Mouse (Mus musculus) spleen, postnatal 36 days (tissue): ENCODE data around the gene St6galnac4.

Experiments used
- DNase-seq, 2 experiments: peaks; one replicate each; pipeline ENCODE4 v3.0.0; 2022; ENCODE audit warnings: low spot score in 2 of 2, mixed read lengths in 1 of 2

St6galnac4 gene

GRCm38 (mm10) chr2:32627266-32628043, 40.6 kb downstream of the St6galnac4 start:
- DNase-seq = no peak

GRCm38 (mm10) chr2:32628044-32628550, 41.2 kb downstream of the St6galnac4 start:
- DNase-seq = no peak

GRCm38 (mm10) chr2:32628729-32629128, 41.8 kb downstream of the St6galnac4 start:
- DNase-seq = no peak

DNA sequence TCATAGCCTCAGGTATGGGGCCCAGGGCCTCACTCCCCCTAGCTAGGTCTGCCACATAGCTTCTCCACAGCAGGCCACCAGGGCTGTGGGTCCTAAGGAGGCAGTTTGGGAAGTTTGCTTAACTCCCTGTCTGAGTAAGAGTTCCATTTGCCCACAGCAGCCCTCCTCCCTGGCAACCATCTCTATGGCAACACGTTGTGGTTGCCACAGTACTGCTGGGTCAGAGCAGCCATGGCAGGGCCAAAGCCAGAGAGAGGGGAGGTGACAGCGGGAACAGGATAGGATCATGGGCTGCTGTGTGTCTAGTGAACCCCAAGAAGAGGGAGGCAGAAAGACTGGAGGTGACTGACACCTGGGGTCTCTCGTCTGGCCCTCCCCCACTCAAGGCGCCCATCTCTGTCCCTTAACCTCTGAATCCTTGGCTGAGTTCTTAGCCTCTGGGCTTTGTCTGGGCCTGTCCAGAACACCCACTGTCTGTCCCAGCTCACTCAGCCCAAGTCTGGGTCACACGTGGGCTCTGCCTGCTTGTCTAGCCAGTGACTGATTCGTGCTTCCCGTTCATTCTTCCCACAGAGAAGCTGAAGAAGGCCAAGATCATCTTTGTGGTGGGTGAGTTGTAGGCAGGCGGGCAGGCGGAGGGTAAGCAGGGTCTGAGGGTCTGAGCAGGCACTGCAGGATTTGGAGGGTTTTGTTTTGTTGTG, 42.5 kb downstream of the St6galnac4 start:
- DNase-seq = no peak

DNA sequence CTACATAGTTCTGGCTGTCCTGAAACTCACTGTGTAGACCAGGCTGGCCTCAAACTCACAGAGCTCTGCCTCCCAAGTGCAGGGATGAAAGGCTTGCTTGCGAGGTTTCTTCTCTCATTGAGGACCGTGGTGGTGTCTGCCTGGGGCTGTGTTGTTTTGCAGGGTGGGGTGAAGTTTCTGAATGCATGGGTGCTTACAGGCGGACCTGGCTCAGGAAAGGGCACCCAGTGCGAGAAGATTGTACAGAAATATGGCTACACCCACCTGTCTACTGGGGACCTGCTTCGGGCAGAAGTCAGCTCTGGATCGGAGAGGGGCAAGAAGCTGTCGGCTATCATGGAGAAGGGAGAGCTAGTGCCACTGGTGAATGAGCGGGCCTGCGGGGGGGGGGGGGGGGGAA, 43.1 kb downstream of the St6galnac4 start:
- DNase-seq = no peak

- no peak for DNase-seq
Observed at GRCm38 (mm10) chr2:32631046-32631445, 44.2 kb downstream of the St6galnac4 start.

- peak; percentile 72 to 74 for DNase-seq
Observed at GRCm38 (mm10) chr2:32631737-32632394, 45.0 kb downstream of the St6galnac4 start.

DNA sequence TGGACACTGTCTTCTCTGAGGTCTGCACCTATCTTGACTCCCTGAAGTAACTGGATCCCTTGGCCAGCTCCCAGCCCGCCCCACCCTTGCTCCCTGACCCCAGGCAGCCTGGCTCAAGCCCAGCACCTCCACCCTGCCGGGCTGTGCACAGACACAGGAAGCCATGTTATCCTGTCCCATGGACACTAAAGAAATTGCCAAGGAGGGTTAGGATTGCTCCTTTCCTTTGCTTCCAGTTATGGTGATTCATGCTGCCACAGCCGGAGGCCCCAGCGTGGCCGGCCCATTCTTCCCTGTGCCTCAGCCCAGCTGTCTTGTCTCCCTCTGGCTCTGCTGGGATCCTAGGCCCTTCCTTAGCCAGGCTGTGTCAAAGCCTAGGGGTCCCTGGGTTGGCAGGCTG, 46.8 kb downstream of the St6galnac4 start:
- DNase-seq = no peak

GRCm38 (mm10) chr2:32634277-32635105, 47.6 kb downstream of the St6galnac4 start:
- DNase-seq = no peak

- no peak for DNase-seq
Observed at GRCm38 (mm10) chr2:32636617-32637016, 49.7 kb downstream of the St6galnac4 start.

DNA sequence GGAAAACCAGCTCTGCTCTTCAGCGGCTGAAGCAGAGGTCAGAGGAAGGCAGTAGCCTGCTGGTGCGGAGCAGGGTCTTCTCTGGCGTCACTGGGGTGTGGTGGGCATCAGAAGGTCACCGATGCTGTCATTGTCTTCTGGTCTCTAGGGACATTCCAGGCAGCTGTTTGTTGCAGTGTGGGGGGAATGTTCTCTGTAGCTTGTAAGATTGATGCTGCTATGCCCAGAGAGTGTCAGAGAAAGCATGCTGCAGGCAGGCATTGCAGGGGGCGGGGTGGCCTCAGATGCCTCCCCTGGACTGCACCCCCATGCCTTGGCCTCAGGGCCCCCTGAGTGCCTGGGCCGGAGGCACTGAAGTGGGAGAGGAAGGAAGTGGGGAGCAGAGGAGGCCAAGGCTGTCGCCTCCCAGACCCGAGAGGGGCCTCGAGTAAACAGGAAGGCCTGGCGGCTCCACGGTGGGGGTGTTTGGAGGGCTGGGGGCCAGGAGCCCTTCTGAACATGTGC, 50.9 kb downstream of the St6galnac4 start:
- peak; percentile 82 to 85 for DNase-seq

DNA sequence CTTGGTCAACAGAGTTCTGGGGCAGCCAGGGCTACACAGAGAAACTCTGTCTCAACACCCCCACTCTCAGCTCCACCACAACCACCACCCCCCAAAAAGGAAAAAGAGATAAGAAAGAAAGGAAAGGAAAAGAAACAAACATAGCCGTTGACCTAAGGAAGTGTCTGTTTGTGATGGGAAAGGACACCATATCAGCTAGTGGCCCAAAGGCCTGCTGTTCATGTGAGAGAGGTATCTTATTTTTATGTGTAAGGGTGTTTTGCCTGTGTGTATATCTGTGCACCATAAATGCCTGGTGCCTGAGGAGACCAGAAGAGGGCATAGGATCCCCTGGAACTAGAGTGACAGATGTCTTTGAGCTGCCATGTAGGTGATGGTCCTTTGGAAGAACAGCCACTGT, 52.7 kb downstream of the St6galnac4 start:
- DNase-seq = no peak

GRCm38 (mm10) chr2:32640550-32641051, 53.7 kb downstream of the St6galnac4 start:
- no peak for DNase-seq

DNA sequence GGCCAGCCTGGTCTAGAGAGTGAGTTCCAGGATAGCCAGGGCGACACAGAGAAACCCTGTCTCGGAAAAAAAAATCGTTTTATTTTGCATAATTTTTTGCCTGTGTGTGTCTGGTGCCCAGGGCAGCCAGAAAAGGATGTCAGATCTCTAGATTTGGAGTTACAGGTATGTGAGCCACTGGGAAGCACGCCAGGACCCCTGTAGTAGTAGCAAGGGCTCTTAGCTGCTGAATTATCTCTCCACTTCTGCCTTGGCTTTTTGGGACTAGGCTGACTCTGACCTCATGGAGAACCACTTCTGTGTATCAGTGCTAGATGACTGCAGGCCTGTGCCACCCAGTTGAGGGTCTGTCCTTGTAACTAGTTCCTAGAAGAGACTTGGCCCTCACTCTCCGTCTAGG, 54.9 kb downstream of the St6galnac4 start:
- DNase-seq = no peak

DNA sequence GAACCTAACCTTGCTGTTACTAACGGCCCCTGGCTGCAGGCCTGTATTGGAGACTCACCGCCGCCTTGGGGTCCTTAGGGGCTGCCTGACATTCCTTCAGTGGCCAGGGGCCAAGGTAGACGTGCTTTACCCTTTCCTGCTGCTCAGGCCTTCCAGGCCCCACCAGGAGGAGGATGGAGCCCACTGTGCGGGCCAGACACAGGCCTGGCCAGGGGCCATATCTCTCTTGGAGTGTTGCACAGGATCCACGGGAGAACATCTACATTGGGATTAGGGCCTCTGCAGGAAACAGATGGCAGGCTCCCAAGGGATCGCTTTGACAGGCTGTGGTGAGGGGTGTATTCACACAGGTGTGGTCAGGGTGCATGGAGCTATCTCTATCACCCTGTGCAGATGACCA, 55.9 kb downstream of the St6galnac4 start:
- DNase-seq = no peak

- DNase-seq = no peak
Observed at GRCm38 (mm10) chr2:32644083-32644482, 57.2 kb downstream of the St6galnac4 start.

DNA sequence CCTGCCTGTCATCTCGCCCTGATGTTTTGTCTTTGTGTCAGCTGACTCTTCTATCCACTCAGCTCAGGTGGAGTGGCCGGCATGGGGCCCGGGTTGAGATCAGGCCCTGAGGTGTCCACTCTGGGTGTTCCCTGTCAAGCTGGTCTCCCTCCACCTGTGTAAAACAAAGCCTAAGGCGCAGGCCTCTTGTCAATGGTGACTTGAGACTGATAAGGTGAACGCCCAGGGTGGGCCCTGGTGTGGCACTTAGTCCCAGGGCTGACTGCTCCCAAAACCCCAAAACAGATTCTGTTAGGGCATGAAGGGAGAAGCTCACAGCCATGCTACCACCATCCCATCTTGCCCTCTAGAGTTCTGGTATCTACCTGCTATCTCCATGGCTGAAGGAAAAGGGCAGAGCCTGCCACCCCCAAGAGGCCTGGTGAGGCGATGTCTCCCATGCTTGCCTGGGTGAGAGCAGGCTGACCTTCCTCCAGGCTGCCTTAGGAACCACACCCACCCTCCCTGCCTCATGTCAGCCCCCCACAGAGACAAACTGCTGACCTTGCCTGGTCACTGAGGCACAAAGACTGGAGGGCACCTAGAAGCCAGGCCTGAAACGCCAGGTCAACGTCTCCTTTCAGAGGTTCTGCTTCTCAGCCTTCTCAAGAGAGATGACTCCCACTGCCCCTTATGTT, 58.0 kb downstream of the St6galnac4 start:
- no peak for DNase-seq

- no peak for DNase-seq
Observed at GRCm38 (mm10) chr2:32645647-32646046, 58.8 kb downstream of the St6galnac4 start.

GRCm38 (mm10) chr2:32646379-32647056, 59.6 kb downstream of the St6galnac4 start, which contains the start of gene Eng:
Eng (plus strand) TSS chr2:32646595.
- DNase-seq = peak; percentile 36 to 49

GRCm38 (mm10) chr2:32647366-32647765, 60.5 kb downstream of the St6galnac4 start:
- no peak for DNase-seq
